Mouse (Mus musculus) G1E (cell line): ENCODE results near the gene Spg21. TPM values are rescaled to one million over a fixed set of nuclear protein-coding genes. Genes with fewer than 3 reads are reported as not detected.

Experiments used
- ATAC-seq: 2 replicates; pipeline ENCODE4 v1.8.0; 2016; ENCODE audit warnings: mild to moderate bottlenecking; ENCODE audit not compliant: insufficient number of reproducible peaks, poor library complexity, low FRiP score, severe bottlenecking; ENCODE audit errors: extremely low read depth
- DNase-seq: peaks from one replicate; pipeline ENCODE4 v3.0.0; 2012; ENCODE audit warnings: low spot score
- H3K27me3 ChIP-seq: 2 replicates; pipeline ENCODE4 v1.6.1; 2012; ENCODE audit warnings: mild to moderate bottlenecking, low read length, inconsistent platforms; ENCODE audit not compliant: insufficient read depth
- H3K36me3 ChIP-seq: replicated peaks from 2 replicates; pipeline ENCODE3; 2012; ENCODE audit warnings: mild to moderate bottlenecking, inconsistent platforms
- H3K4me1 ChIP-seq: 2 replicates; pipeline ENCODE4 v1.6.1; 2012; ENCODE audit warnings: low read depth, low read length, inconsistent platforms, mixed read lengths; ENCODE audit not compliant: insufficient read depth
- H3K4me3 ChIP-seq: 2 replicates; pipeline ENCODE4 v1.5.1; 2012; ENCODE audit warnings: low read depth, mild to moderate bottlenecking, inconsistent platforms, low read length, moderate library complexity, mixed read lengths
- H3K9me3 ChIP-seq: replicated peaks from 2 replicates; pipeline ENCODE4 v1.6.1; 2012; ENCODE audit warnings: inconsistent platforms
- CTCF ChIP-seq: IDR thresholded peaks from 2 replicates; pipeline ENCODE4 v1.5.1; 2012; ENCODE audit warnings: low read depth, low read length, inconsistent platforms, mixed read lengths
- GATA1 ChIP-seq: IDR thresholded peaks from 2 replicates; pipeline ENCODE4 v1.6.1; 2012; ENCODE audit warnings: borderline replicate concordance, low read length, inconsistent platforms, mixed read lengths
- GATA2 ChIP-seq: IDR thresholded peaks from 2 replicates; pipeline ENCODE4 v1.6.1; 2012; ENCODE audit warnings: low read depth, low read length, inconsistent platforms, borderline replicate concordance
- POLR2AphosphoS5 ChIP-seq: IDR thresholded peaks from 2 replicates; pipeline ENCODE4 v1.6.1; 2012; ENCODE audit warnings: low read depth, low read length, inconsistent platforms; ENCODE audit not compliant: insufficient replicate concordance
- TAL1 ChIP-seq: conservative IDR thresholded peaks from 2 replicates; pipeline ENCODE4 v1.6.1; 2012; ENCODE audit warnings: low read depth, low read length, inconsistent platforms, mixed read lengths
- polyA plus RNA-seq: library from polyadenylated mRNA; stranded (reverse); fragments of >175 nt; gene quantifications from 2 replicates; pipeline ENCODE4 v1.2.3, GENCODE M21; 2012
- total RNA-seq, 2 experiments: library from RNA; stranded (forward) in 1 of 2; stranded (reverse) in 1 of 2; fragments of 200-1000 nt in 1 of 2; fragments of >200 nt in 1 of 2; fragmentation: Nextera tagmentation in 1 of 2; gene quantifications; 2 replicates each; pipeline ENCODE4 v1.2.3; 2014 to 2017

Spg21 gene
- total and polyA plus RNA-seq, 3 experiments, result 19.7 to 71.6 (median 40.2) TPM

GRCm38 (mm10) chr9:65514431-65514830 lies 53.7 kb downstream of the Spg21 start:
- no peak for ATAC-seq
- Histone ChIP-seq H3K4me3 (no peak overlapping the region), H3K9me3 (no peaks in the 10 kb centered on the region), H3K4me1 (peaks cover 3% of the 10 kb centered on the region; the same call in 1 of the 2 replicates), H3K36me3 (no peaks in the 10 kb centered on the region), H3K27me3 (peaks cover 53% of the 10 kb centered on the region)
- TF ChIP-seq GATA1 (no peak), CTCF (no peak), TAL1 (no peak), POLR2AphosphoS5 (no peak), GATA2 (no peak)
- DNase-seq, result no peak

GRCm38 (mm10) chr9:65514851-65515261 lies 54.1 kb downstream of the Spg21 start:
- no peaks in the 10 kb centered on the region for H3K9me3 ChIP-seq
- no peak for ATAC-seq
- H3K36me3 ChIP-seq, result no peaks in the 10 kb centered on the region
- no peak for TF ChIP-seq GATA2
- TF ChIP-seq CTCF, result no peak
- TF ChIP-seq POLR2AphosphoS5, result no peak
- no peak for TF ChIP-seq TAL1
- no peak for TF ChIP-seq GATA1
- peaks cover 3% of the 10 kb centered on the region; the same call in 1 of the 2 replicates for H3K4me1 ChIP-seq
- H3K27me3 ChIP-seq, result peaks cover 48% of the 10 kb centered on the region
- no peak overlapping the region for H3K4me3 ChIP-seq
- no peak for DNase-seq

- TF ChIP-seq GATA1 (no peak), GATA2 (no peak), TAL1 (no peak), POLR2AphosphoS5 (no peak)
- H3K27me3 ChIP-seq, result peaks cover 22% of the 10 kb centered on the region
- ATAC-seq (no peak), DNase-seq (no peak)
- peaks cover 3% of the 10 kb centered on the region; the same call in 1 of the 2 replicates for H3K4me1 ChIP-seq
- no peaks in the 10 kb centered on the region for H3K36me3 ChIP-seq
- H3K9me3 ChIP-seq, result no peaks in the 10 kb centered on the region
- H3K4me3 ChIP-seq, result no peak within 1 kb of the TSS
These were observed 59.2 kb downstream of the Spg21 start, which contains the start of gene Ankdd1a for GRCm38 (mm10) chr9:65519807-65520504. Gene Ankdd1a, minus strand, starts transcription at chr9:65520193.

- H3K36me3 ChIP-seq, result no peaks in the 10 kb centered on the region
- H3K4me1 ChIP-seq, result peaks cover 3% of the 10 kb centered on the region; the same call in 1 of the 2 replicates
- ATAC-seq, result no peak
- H3K27me3 ChIP-seq, result peaks cover 19% of the 10 kb centered on the region
- TF ChIP-seq TAL1, result no peak
- TF ChIP-seq GATA2, result no peak
- TF ChIP-seq POLR2AphosphoS5, result no peak
- no peak for TF ChIP-seq GATA1
- no peaks in the 10 kb centered on the region for H3K9me3 ChIP-seq
- no peak overlapping the region for H3K4me3 ChIP-seq
- DNase-seq, result no peak
These were observed 59.7 kb downstream of the Spg21 start for GRCm38 (mm10) chr9:65520505-65520876.

- peak; percentile 40; the same call in 1 of the 2 replicates for ATAC-seq
- peaks cover 10% of the 10 kb centered on the region for H3K27me3 ChIP-seq
- H3K4me3 ChIP-seq, result no peak overlapping the region
- no peak for TF ChIP-seq TAL1
- peak; percentile 42 for TF ChIP-seq CTCF
- DNase-seq, result peak; percentile 53
- H3K36me3 ChIP-seq, result no peaks in the 10 kb centered on the region
- no peaks in the 10 kb centered on the region for H3K9me3 ChIP-seq
- peaks cover 10% of the 10 kb centered on the region for H3K4me1 ChIP-seq
These were observed 63.0 kb downstream of the Spg21 start for GRCm38 (mm10) chr9:65523611-65524364.

GRCm38 (mm10) chr9:65525445-65526195 lies 64.9 kb downstream of the Spg21 start:
- TF ChIP-seq TAL1, result no peak
- no peak for TF ChIP-seq GATA2
- TF ChIP-seq GATA1, result no peak
- TF ChIP-seq POLR2AphosphoS5, result no peak
- Histone ChIP-seq H3K27me3 (peaks cover 14% of the 10 kb centered on the region; the same call in 1 of the 2 replicates), H3K9me3 (no peaks in the 10 kb centered on the region), H3K4me1 (peaks cover 14% of the 10 kb centered on the region), H3K36me3 (no peaks in the 10 kb centered on the region), H3K4me3 (no peak overlapping the region)
- ATAC-seq (no peak), DNase-seq (no peak)
